Mouse (Mus musculus) heart, embryonic 14.5 days (tissue): ENCODE measurements at regions not wholly inside any gene's neighbourhood (a gene's known extent, or its start where the extent isn't known, plus 50 kb on each side); places are given as distances from the start of the nearest gene placed in this dataset.

ENCODE experiments used
- ATAC-seq: fragments of 200-750 bp; cut with Nextera tagmentation; 2 replicates; pipeline ENCODE4 v1.8.0; 2017; ENCODE audit warnings: low read depth, moderate TSS enrichment; ENCODE audit not compliant: insufficient number of reproducible peaks, insufficient read depth, low FRiP score
- H3K27ac ChIP-seq, 2 experiments: fragments of 200-500 bp in 1 of 2; fragments of 300-500 bp in 1 of 2; sonication (generic) in 1 of 2; replicated peaks in 1 of 2; 2 replicates each; pipeline ENCODE4 v1.5.1; 2012 to 2014; ENCODE audit warnings: low read depth in 2 of 2, low read length in 2 of 2, control low read depth in 1 of 2, mild to moderate bottlenecking in 1 of 2, mixed read lengths in 1 of 2; ENCODE audit not compliant: control insufficient read depth in 1 of 2, insufficient read depth in 1 of 2
- H3K27me3 ChIP-seq: fragments of 300-500 bp; sonication (generic); 2 replicates; pipeline ENCODE4 v1.6.1; 2014; ENCODE audit warnings: mild to moderate bottlenecking, low read length, control low read depth; ENCODE audit not compliant: control insufficient read depth, insufficient read depth
- H3K36me3 ChIP-seq: fragments of 300-500 bp; sonication (generic); 2 replicates; pipeline ENCODE4 v1.6.1; 2014; ENCODE audit warnings: mild to moderate bottlenecking, control low read depth, low read length, mixed read lengths; ENCODE audit not compliant: control insufficient read depth, insufficient read depth
- H3K4me1 ChIP-seq, 2 experiments: fragments of 200-500 bp in 1 of 2; fragments of 300-500 bp in 1 of 2; sonication (generic) in 1 of 2; 2 replicates each; pipeline ENCODE4 v1.6.1; 2012 to 2014; ENCODE audit warnings: low read length in 2 of 2, control low read depth in 1 of 2, mixed read lengths in 1 of 2; ENCODE audit not compliant: control insufficient read depth in 2 of 2, insufficient read depth in 2 of 2
- H3K4me2 ChIP-seq: fragments of 300-500 bp; sonication (generic); 2 replicates; pipeline ENCODE4 v1.6.1; 2014; ENCODE audit warnings: mild to moderate bottlenecking, low read length
- H3K4me3 ChIP-seq, 2 experiments: fragments of 200-500 bp in 1 of 2; fragments of 300-500 bp in 1 of 2; sonication (generic) in 1 of 2; 2 replicates each; pipeline ENCODE4 v1.5.1; 2012 to 2014; ENCODE audit warnings: low read length in 2 of 2, mild to moderate bottlenecking in 2 of 2, control low read depth in 1 of 2, low read depth in 1 of 2, moderate library complexity in 1 of 2; ENCODE audit not compliant: control insufficient read depth in 1 of 2, insufficient read depth in 1 of 2
- H3K9ac ChIP-seq: fragments of 300-500 bp; sonication (generic); 2 replicates; pipeline ENCODE4 v1.6.1; 2014; ENCODE audit warnings: mild to moderate bottlenecking, low read length
- H3K9me3 ChIP-seq: fragments of 300-500 bp; sonication (generic); 2 replicates; pipeline ENCODE4 v1.6.1; 2016; ENCODE audit warnings: low read length, control low read depth; ENCODE audit not compliant: control insufficient read depth
- WGBS: fragments of 180-500 bp; shearing (Covaris S2); extraction: QIAGEN DNeasy Blood & Tissue Kit; methylation state at CpG from one replicate; pipeline ENCODE4 v1.1.7; 2014; 5-methylcytosine and 5-hydroxymethylcytosine counted together

GRCm38 (mm10) chr14:55358429-55358828 is 120.1 kb upstream of the Dhrs4 start:
- no peak overlapping the region for H3K4me2 ChIP-seq
- no peak overlapping the region for H3K27ac ChIP-seq
- H3K9me3 ChIP-seq = no peaks in the 10 kb centered on the region
- H3K9ac ChIP-seq = no peak overlapping the region
- WGBS = 87% methylated on average over 2 of the region's 2 CpGs
- H3K4me3 ChIP-seq = no peak overlapping the region
- ATAC-seq = no peak
- H3K27me3 ChIP-seq = no peaks in the 10 kb centered on the region
- H3K36me3 ChIP-seq = no peaks in the 10 kb centered on the region
- no peaks in the 10 kb centered on the region for H3K4me1 ChIP-seq

GRCm38 (mm10) chr14:55362316-55362715 is 116.2 kb upstream of the Dhrs4 start:
- H3K27me3 ChIP-seq = no peaks in the 10 kb centered on the region
- no peaks in the 10 kb centered on the region for H3K36me3 ChIP-seq
- H3K4me2 ChIP-seq = no peak overlapping the region
- H3K4me1 ChIP-seq = no peaks in the 10 kb centered on the region
- no peaks in the 10 kb centered on the region for H3K9me3 ChIP-seq
- H3K9ac ChIP-seq = no peak overlapping the region
- 64% methylated on average over 4 of the region's 4 CpGs for WGBS
- no peak overlapping the region for H3K4me3 ChIP-seq
- no peak overlapping the region for H3K27ac ChIP-seq
- ATAC-seq = no peak

- Histone ChIP-seq H3K4me3 (no peak overlapping the region), H3K27ac (no peak overlapping the region), H3K9me3 (no peaks in the 10 kb centered on the region), H3K4me1 (no peaks in the 10 kb centered on the region), H3K4me2 (no peak overlapping the region), H3K36me3 (no peaks in the 10 kb centered on the region), H3K9ac (no peak overlapping the region), H3K27me3 (no peaks in the 10 kb centered on the region)
- no peak for ATAC-seq
- WGBS = 75% methylated on average over 7 of the region's 7 CpGs
These were observed 115.8 kb upstream of the Dhrs4 start for GRCm38 (mm10) chr14:55362757-55363156.

- Histone ChIP-seq H3K9me3 (no peaks in the 10 kb centered on the region), H3K27me3 (no peaks in the 10 kb centered on the region), H3K4me2 (no peak overlapping the region), H3K9ac (no peak overlapping the region), H3K4me3 (no peak overlapping the region), H3K36me3 (no peaks in the 10 kb centered on the region), H3K4me1 (peaks cover 4 to 5% of the 10 kb centered on the region in 2 experiments; a peak in 3 of 4 replicates), H3K27ac (no peak overlapping the region)
- ATAC-seq = no peak
- 77% methylated on average over 5 of the region's 5 CpGs for WGBS
These were observed 108.2 kb upstream of the Dhrs4 start for GRCm38 (mm10) chr14:55370384-55370783.

- Histone ChIP-seq H3K4me3 (no peak overlapping the region), H3K9ac (no peak overlapping the region), H3K9me3 (no peaks in the 10 kb centered on the region), H3K36me3 (no peaks in the 10 kb centered on the region), H3K4me1 (peaks cover 4 to 5% of the 10 kb centered on the region in 2 experiments; a peak in 3 of 4 replicates), H3K27me3 (no peaks in the 10 kb centered on the region), H3K27ac (peak overlapping the region; percentile 8 to 24; a peak in 1 of 4 replicates), H3K4me2 (no peak overlapping the region)
- no peak for ATAC-seq
- WGBS = 48% methylated on average over 5 of the region's 5 CpGs
These were observed 105.6 kb upstream of the Dhrs4 start for GRCm38 (mm10) chr14:55372960-55373359.

GRCm38 (mm10) chr14:55386773-55387172 is 91.8 kb upstream of the Dhrs4 start:
- Histone ChIP-seq H3K36me3 (no peaks in the 10 kb centered on the region), H3K4me3 (no peak overlapping the region), H3K27me3 (no peaks in the 10 kb centered on the region), H3K4me1 (peaks cover 10 to 11% of the 10 kb centered on the region in 2 experiments), H3K9ac (peak overlapping the region; percentile 42), H3K9me3 (no peaks in the 10 kb centered on the region), H3K27ac (peak overlapping the region; percentile 81 to 85), H3K4me2 (0 out of 2 replicates have a peak overlapping the region, but pooled peaks have one; percentile 8)
- ATAC-seq = no peak; the same call in 1 of the 2 replicates
- WGBS = 20% methylated on average over 6 of the region's 6 CpGs

GRCm38 (mm10) chr14:55387378-55387777 is 91.2 kb upstream of the Dhrs4 start:
- ATAC-seq = peak; percentile 78; the same call in 1 of the 2 replicates
- WGBS = 18% methylated on average over 6 of the region's 6 CpGs

GRCm38 (mm10) chr14:55392390-55392789 is 86.2 kb upstream of the Dhrs4 start:
- H3K4me1 ChIP-seq = peaks cover 4 to 5% of the 10 kb centered on the region in 2 experiments; a peak in 3 of 4 replicates
- H3K9me3 ChIP-seq = no peaks in the 10 kb centered on the region
- no peaks in the 10 kb centered on the region for H3K27me3 ChIP-seq
- no peak overlapping the region for H3K9ac ChIP-seq
- H3K4me2 ChIP-seq = no peak overlapping the region
- no peak for ATAC-seq
- peak overlapping the region in 1 of 2 experiments; percentile 39; a peak in 1 of 4 replicates for H3K27ac ChIP-seq
- 58% methylated on average over 6 of the region's 6 CpGs for WGBS
- H3K36me3 ChIP-seq = no peaks in the 10 kb centered on the region
- H3K4me3 ChIP-seq = no peak overlapping the region

More at GRCm38 (mm10) chr14:55387378-55387777, 91.2 kb upstream of the Dhrs4 start:
- no peak overlapping the region; the same call in 1 of the 2 replicates for H3K9ac ChIP-seq
- H3K36me3 ChIP-seq = no peaks in the 10 kb centered on the region
- no peaks in the 10 kb centered on the region for H3K27me3 ChIP-seq
- no peak overlapping the region for H3K4me2 ChIP-seq
- H3K4me1 ChIP-seq = peaks cover 12% of the 10 kb centered on the region in 2 experiments
- peak overlapping the region; percentile 81 to 85 for H3K27ac ChIP-seq
- no peak overlapping the region for H3K4me3 ChIP-seq
- H3K9me3 ChIP-seq = no peaks in the 10 kb centered on the region
